Mouse (Mus musculus): ENCODE results near the gene Clcc1.

DNA sequence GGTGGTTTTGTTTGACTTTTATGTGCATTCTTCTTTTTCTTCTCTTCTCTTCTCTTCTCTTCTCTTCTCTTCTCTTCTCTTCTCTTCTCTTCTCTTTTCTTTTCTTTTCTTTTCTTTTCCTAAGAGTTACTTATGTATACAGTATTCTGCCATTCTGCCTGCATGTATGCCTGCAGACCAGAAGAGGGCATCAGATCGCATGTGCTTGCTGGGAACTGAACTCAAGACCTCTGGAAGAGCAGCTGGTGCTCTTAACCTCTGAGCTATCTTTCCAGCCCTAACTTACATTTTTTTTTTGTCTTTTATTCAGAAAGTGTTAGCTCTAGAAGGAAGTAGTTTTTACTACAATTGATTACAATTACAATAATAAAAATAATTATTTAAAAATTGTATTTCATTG is 7.2 kb downstream of the Clcc1 start:
- TF ChIP-seq POLR2A (IDR thresholded peaks at IDR 0.05; ENCODE audit: borderline replicate concordance, insufficient read depth, low read length) (no peak), CTCF (IDR thresholded peaks at IDR 0.05; ENCODE audit: borderline replicate concordance, insufficient read depth, low read depth, low read length) (no peak)
